ENCODE assay signal across 29 mouse cellular contexts in the genomic region with DNA sequence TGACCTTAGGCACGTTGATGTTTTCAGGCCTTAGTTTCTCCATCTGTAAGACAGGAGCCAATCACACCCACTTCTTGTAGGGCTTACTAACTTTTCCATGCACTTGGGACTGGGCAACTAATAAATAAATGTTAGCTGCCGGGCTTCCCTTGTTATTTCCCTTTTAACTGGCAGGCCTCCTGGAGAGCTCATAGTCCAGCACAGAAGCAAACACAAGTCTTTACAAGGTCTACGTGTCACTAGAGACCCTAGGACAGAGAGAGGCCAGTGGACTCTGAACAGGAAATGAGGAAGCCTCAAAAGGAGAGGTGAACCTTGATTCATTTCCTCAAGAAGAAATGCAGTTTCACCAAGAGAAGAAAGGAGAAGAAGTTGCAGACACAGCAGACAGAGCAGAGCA.
DNase-seq lines count a peak whose midpoint lies in the region; ATAC-seq and TF ChIP-seq lines count a peak whose summit lies in the region.
"Had no signal": no experiment of that assay in that cellular context is flagged by ENCODE, and none has a peak within 500 bp of the region (broad histone marks: within the 10 kb centered on the region; RNA-seq: fewer than 3 reads in every experiment).

No protein-coding gene starts in this region.

- H3K9me3 ChIP-seq in intestine, embryonic 15.5 days = no peaks in the 10 kb centered on the region
- H3K9me3 ChIP-seq in liver, postnatal 0 days (ENCODE audit: low read length) = no peaks in the 10 kb centered on the region
- no peaks in the 10 kb centered on the region for H3K9me3 ChIP-seq in stomach, embryonic 16.5 days (replicated peaks; ENCODE audit: control insufficient read depth, low read length)
- H3K9me3 ChIP-seq: embryonic facial prominence, embryonic 12.5 days; forebrain, embryonic 15.5 days; hindbrain, embryonic 12.5 days; kidney, embryonic 15.5 days; midbrain, embryonic 10.5 days; midbrain, embryonic 15.5 days; neural tube, embryonic 15.5 days had no signal

- no peak for DNase-seq in liver, postnatal 0 days
- no peak for DNase-seq in right cerebral cortex, postnatal 36 days (ENCODE audit: low spot score in 2 of 2)
- DNase-seq in gastrocnemius, postnatal 10 days = no peak
- no peak for DNase-seq in cerebellum, adult 11 months
- DNase-seq: adrenal gland, postnatal 25 days; B cell, adult 2 months; cerebellum, adult 9-11 months; embryo, embryonic 11 days; gastrocnemius, postnatal 14 days; heart, postnatal 36 days; kidney, adult 18-20 months; kidney, postnatal 25 days; lung, adult 18-20 months; lung, postnatal 4 days; right cerebral cortex, adult 18-20 months; right cerebral cortex, postnatal 4 days; thymus, postnatal 14 days had no signal

- TF ChIP-seq CTCF in liver, postnatal 0 days (IDR thresholded peaks at IDR 0.05; ENCODE audit: low read depth) = no peak

- no peak for TF ChIP-seq EP300 in liver, postnatal 0 days (IDR thresholded peaks at IDR 0.05; ENCODE audit: low read depth)

- no peaks in the 10 kb centered on the region; the same call in 1 of the 2 replicates for H3K4me1 ChIP-seq in brown adipose tissue, adult 24 weeks (ENCODE audit: control insufficient read depth, insufficient read depth, insufficient read length, low read length)
- H3K4me1 ChIP-seq in intestine, embryonic 15.5 days (replicated peaks) = no peaks in the 10 kb centered on the region
- H3K4me1 ChIP-seq in liver, postnatal 0 days (ENCODE audit: insufficient read depth) = peaks cover 14% of the 10 kb centered on the region
- H3K4me1 ChIP-seq in stomach, embryonic 16.5 days (ENCODE audit: control insufficient read depth, insufficient read depth, low read length) = no peaks in the 10 kb centered on the region
- H3K4me1 ChIP-seq: embryonic facial prominence, embryonic 12.5 days; forebrain, embryonic 15.5 days; hindbrain, embryonic 12.5 days; kidney, embryonic 15.5 days; midbrain, embryonic 10.5 days; midbrain, embryonic 15.5 days; neural tube, embryonic 15.5 days had no signal

- no peaks in the 10 kb centered on the region for H3K36me3 ChIP-seq in intestine, embryonic 15.5 days
- no peaks in the 10 kb centered on the region for H3K36me3 ChIP-seq in liver, postnatal 0 days (replicated peaks; ENCODE audit: insufficient read depth, low read length)
- no peaks in the 10 kb centered on the region for H3K36me3 ChIP-seq in stomach, embryonic 16.5 days (ENCODE audit: control insufficient read depth, insufficient read depth, low read length)
- H3K36me3 ChIP-seq: embryonic facial prominence, embryonic 12.5 days; forebrain, embryonic 15.5 days; hindbrain, embryonic 12.5 days; kidney, embryonic 15.5 days; midbrain, embryonic 10.5 days; midbrain, embryonic 15.5 days; neural tube, embryonic 15.5 days had no signal

- H3K9ac ChIP-seq in intestine, embryonic 15.5 days = no peak overlapping the region
- no peak overlapping the region for H3K9ac ChIP-seq in liver, postnatal 0 days (replicated peaks)
- no peak overlapping the region for H3K9ac ChIP-seq in stomach, embryonic 16.5 days (ENCODE audit: low read length)
- H3K9ac ChIP-seq: embryonic facial prominence, embryonic 12.5 days; forebrain, embryonic 15.5 days; hindbrain, embryonic 12.5 days; kidney, embryonic 15.5 days; midbrain, embryonic 15.5 days; neural tube, embryonic 15.5 days had no signal

- 0 out of 2 replicates have a peak overlapping the region, but pooled peaks have one; percentile 3 for H3K4me2 ChIP-seq in intestine, embryonic 15.5 days (replicated peaks)
- H3K4me2 ChIP-seq in liver, postnatal 0 days (ENCODE audit: low read depth, low read length) = no peak overlapping the region
- no peak overlapping the region for H3K4me2 ChIP-seq in stomach, embryonic 16.5 days (ENCODE audit: low read depth, low read length)
- H3K4me2 ChIP-seq: embryonic facial prominence, embryonic 12.5 days; forebrain, embryonic 15.5 days; heart, embryonic 11.5 days; hindbrain, embryonic 12.5 days; kidney, embryonic 15.5 days; midbrain, embryonic 15.5 days; neural tube, embryonic 15.5 days had no signal

- peak; percentile 94 for ATAC-seq in intestine, embryonic 15.5 days
- peak; percentile 68 for ATAC-seq in liver, postnatal 0 days
- peak; percentile 44; the same call in 1 of the 2 replicates for ATAC-seq in stomach, embryonic 16.5 days (ENCODE audit: insufficient read depth, low FRiP score)
- ATAC-seq: forebrain, embryonic 15.5 days; lung, postnatal 0 days; midbrain, embryonic 15.5 days had no signal

- H3K27me3 ChIP-seq in intestine, embryonic 15.5 days (replicated peaks) = no peaks in the 10 kb centered on the region
- H3K27me3 ChIP-seq in liver, postnatal 0 days (ENCODE audit: insufficient read depth, low read length) = no peaks in the 10 kb centered on the region
- H3K27me3 ChIP-seq in stomach, embryonic 16.5 days (ENCODE audit: control insufficient read depth, insufficient read depth, low read length) = no peaks in the 10 kb centered on the region
- H3K27me3 ChIP-seq: embryonic facial prominence, embryonic 12.5 days; forebrain, embryonic 15.5 days; hindbrain, embryonic 12.5 days; kidney, embryonic 15.5 days; midbrain, embryonic 15.5 days; neural tube, embryonic 15.5 days had no signal

- no peak overlapping the region for H3K4me3 ChIP-seq in brown adipose tissue, adult 24 weeks (ENCODE audit: insufficient read depth, low read depth, low read length)
- no peak overlapping the region for H3K4me3 ChIP-seq in intestine, embryonic 15.5 days (replicated peaks)
- H3K4me3 ChIP-seq in liver, postnatal 0 days (ENCODE audit: low read depth, low read length) = no peak overlapping the region
- H3K4me3 ChIP-seq in stomach, embryonic 16.5 days (replicated peaks; ENCODE audit: low read length) = no peak overlapping the region
- H3K4me3 ChIP-seq: embryonic facial prominence, embryonic 12.5 days; forebrain, embryonic 15.5 days; hindbrain, embryonic 12.5 days; kidney, embryonic 15.5 days; midbrain, embryonic 10.5 days; midbrain, embryonic 15.5 days; neural tube, embryonic 15.5 days had no signal

- H3K27ac ChIP-seq in brown adipose tissue, adult 24 weeks (replicated peaks; ENCODE audit: low read depth, low read length) = 0 out of 2 replicates have a peak overlapping the region, but pooled peaks have one; percentile 19
- peak overlapping the region; percentile 23; the same call in 1 of the 2 replicates for H3K27ac ChIP-seq in intestine, embryonic 15.5 days
- H3K27ac ChIP-seq in liver, postnatal 0 days (ENCODE audit: low read depth) = 0 out of 2 replicates have a peak overlapping the region, but pooled peaks have one; percentile 16
- no peak overlapping the region for H3K27ac ChIP-seq in stomach, embryonic 16.5 days (ENCODE audit: low read length)
- H3K27ac ChIP-seq: embryonic facial prominence, embryonic 12.5 days; forebrain, embryonic 15.5 days; hindbrain, embryonic 12.5 days; kidney, embryonic 15.5 days; midbrain, embryonic 10.5 days; midbrain, embryonic 15.5 days; neural tube, embryonic 15.5 days had no signal

- 59% methylated on average over 3 of the region's 3 CpGs for WGBS in intestine, embryonic 15.5 days
- 41% methylated on average over 3 of the region's 3 CpGs for WGBS in liver, postnatal 0 days (ENCODE audit: insufficient replicate concordance)
- 74% methylated on average over 3 of the region's 3 CpGs for WGBS in stomach, embryonic 16.5 days

Comparison
In these comparisons a context has a peak if more than half of its experiments do, and no peak if none do; other contexts are left out.
1. ATAC-seq: peak in every context shown above with its lines; median percentile 94 in intestine, embryonic 15.5 days; 68 in liver, postnatal 0 days; 44 in stomach, embryonic 16.5 days.